Mouse (Mus musculus): ENCODE results near the gene Nfyc. TPM values are rescaled to one million over a fixed set of nuclear protein-coding genes. Genes with fewer than 3 reads are reported as not detected.

The Nfyc gene
- polyA plus RNA-seq, 1 experiment from 2014 or later, result 98.5 TPM

GRCm38 (mm10) chr4:120725516-120726090 lies 105.8 kb downstream of the Nfyc start:
- H3K9ac ChIP-seq (replicated peaks), result no peak overlapping the region
- no peak overlapping the region for H3K27ac ChIP-seq (replicated peaks)
- no peaks in the 10 kb centered on the region for H3K9me3 ChIP-seq
- H3K4me1 ChIP-seq, result no peaks in the 10 kb centered on the region
- no peak overlapping the region for H3K4me3 ChIP-seq
- H3K36me3 ChIP-seq, result no peaks in the 10 kb centered on the region
- WGBS, result 41% methylated on average over 5 of the region's 5 CpGs
- no peak for ATAC-seq (replicated peaks)
- no peaks in the 10 kb centered on the region for H3K27me3 ChIP-seq
- H3K4me2 ChIP-seq (replicated peaks), result no peak overlapping the region

- Histone ChIP-seq H3K9me3 (no peaks in the 10 kb centered on the region), H3K27me3 (peaks cover 12% of the 10 kb centered on the region), H3K36me3 (no peaks in the 10 kb centered on the region), H3K27ac (replicated peaks) (no peak overlapping the region), H3K4me3 (no peak overlapping the region), H3K9ac (replicated peaks) (no peak overlapping the region), H3K4me1 (peaks cover 4% of the 10 kb centered on the region; the same call in 1 of the 2 replicates), H3K4me2 (replicated peaks) (no peak overlapping the region)
- no peak for ATAC-seq (replicated peaks)
- 68% methylated on average over 2 of the region's 2 CpGs for WGBS
Measured at GRCm38 (mm10) chr4:120721574-120721973, 109.8 kb downstream of the Nfyc start.

GRCm38 (mm10) chr4:120719152-120719551 lies 112.2 kb downstream of the Nfyc start:
- Histone ChIP-seq H3K4me2 (replicated peaks) (no peak overlapping the region), H3K9ac (replicated peaks) (no peak overlapping the region), H3K9me3 (no peaks in the 10 kb centered on the region), H3K4me1 (peaks cover 20% of the 10 kb centered on the region), H3K27me3 (peaks cover 14% of the 10 kb centered on the region), H3K36me3 (no peaks in the 10 kb centered on the region), H3K4me3 (no peak overlapping the region), H3K27ac (replicated peaks) (no peak overlapping the region)
- no peak for ATAC-seq (replicated peaks)
- WGBS, result 62% methylated on average over 5 of the region's 5 CpGs

- Histone ChIP-seq H3K9ac (replicated peaks) (no peak overlapping the region), H3K4me1 (peaks cover 24% of the 10 kb centered on the region), H3K9me3 (no peaks in the 10 kb centered on the region), H3K4me2 (replicated peaks) (no peak overlapping the region), H3K4me3 (no peak overlapping the region), H3K36me3 (no peaks in the 10 kb centered on the region), H3K27me3 (peaks cover 14% of the 10 kb centered on the region), H3K27ac (replicated peaks) (no peak overlapping the region)
- no peak for ATAC-seq (replicated peaks)
- 71% methylated on average over 8 of the region's 8 CpGs for WGBS
Measured at GRCm38 (mm10) chr4:120717591-120717990, 113.8 kb downstream of the Nfyc start.

GRCm38 (mm10) chr4:120716765-120717164 lies 114.6 kb downstream of the Nfyc start:
- no peaks in the 10 kb centered on the region for H3K9me3 ChIP-seq
- H3K4me1 ChIP-seq, result peaks cover 24% of the 10 kb centered on the region
- H3K4me2 ChIP-seq (replicated peaks), result peak overlapping the region; percentile 63
- no peaks in the 10 kb centered on the region for H3K36me3 ChIP-seq
- H3K9ac ChIP-seq (replicated peaks), result peak overlapping the region; percentile 26; the same call in 1 of the 2 replicates
- H3K27me3 ChIP-seq, result peaks cover 14% of the 10 kb centered on the region
- no peak overlapping the region for H3K27ac ChIP-seq (replicated peaks)
- 14% methylated on average over 12 of the region's 12 CpGs for WGBS
- no peak for ATAC-seq (replicated peaks)
- H3K4me3 ChIP-seq, result peak overlapping the region; percentile 41

- Histone ChIP-seq H3K4me2 (replicated peaks) (peak overlapping the region; percentile 63), H3K4me3 (peak overlapping the region; percentile 41), H3K27me3 (peaks cover 14% of the 10 kb centered on the region), H3K27ac (replicated peaks) (no peak overlapping the region), H3K9ac (replicated peaks) (peak overlapping the region; percentile 26; the same call in 1 of the 2 replicates), H3K4me1 (peaks cover 24% of the 10 kb centered on the region), H3K9me3 (no peaks in the 10 kb centered on the region), H3K36me3 (no peaks in the 10 kb centered on the region)
- 2% methylated on average over 12 of the region's 12 CpGs for WGBS
- ATAC-seq (replicated peaks), result peak; percentile 85
Measured at GRCm38 (mm10) chr4:120716141-120716571, 115.2 kb downstream of the Nfyc start.

- no peak overlapping the region for H3K4me3 ChIP-seq
- no peak overlapping the region for H3K27ac ChIP-seq (replicated peaks)
- H3K9me3 ChIP-seq, result no peaks in the 10 kb centered on the region
- peaks cover 24% of the 10 kb centered on the region for H3K4me1 ChIP-seq
- H3K27me3 ChIP-seq, result peaks cover 14% of the 10 kb centered on the region
- 82% methylated on average over 6 of the region's 6 CpGs for WGBS
- ATAC-seq (replicated peaks), result no peak
- H3K36me3 ChIP-seq, result no peaks in the 10 kb centered on the region
- no peak overlapping the region for H3K9ac ChIP-seq (replicated peaks)
- H3K4me2 ChIP-seq (replicated peaks), result no peak overlapping the region
Measured at GRCm38 (mm10) chr4:120713856-120714497, 117.4 kb downstream of the Nfyc start.

GRCm38 (mm10) chr4:120713021-120713420 lies 118.4 kb downstream of the Nfyc start:
- no peaks in the 10 kb centered on the region for H3K9me3 ChIP-seq
- ATAC-seq (replicated peaks), result no peak
- peaks cover 14% of the 10 kb centered on the region for H3K27me3 ChIP-seq
- no peak overlapping the region for H3K9ac ChIP-seq (replicated peaks)
- peaks cover 24% of the 10 kb centered on the region for H3K4me1 ChIP-seq
- H3K4me2 ChIP-seq (replicated peaks), result no peak overlapping the region
- H3K36me3 ChIP-seq, result no peaks in the 10 kb centered on the region
- H3K4me3 ChIP-seq, result no peak overlapping the region
- no peak overlapping the region for H3K27ac ChIP-seq (replicated peaks)
- 91% methylated on average over 6 of the region's 6 CpGs for WGBS

- ATAC-seq (replicated peaks), result no peak
- no peaks in the 10 kb centered on the region for H3K9me3 ChIP-seq
- H3K36me3 ChIP-seq, result no peaks in the 10 kb centered on the region
- H3K4me1 ChIP-seq, result peaks cover 24% of the 10 kb centered on the region
- H3K4me2 ChIP-seq (replicated peaks), result no peak overlapping the region
- 68% methylated on average over 12 of the region's 12 CpGs for WGBS
- no peak overlapping the region for H3K27ac ChIP-seq (replicated peaks)
- peaks cover 7% of the 10 kb centered on the region; the same call in 1 of the 2 replicates for H3K27me3 ChIP-seq
- no peak overlapping the region for H3K4me3 ChIP-seq
- H3K9ac ChIP-seq (replicated peaks), result no peak overlapping the region
Measured at GRCm38 (mm10) chr4:120712236-120712635, 119.1 kb downstream of the Nfyc start.

MicroRNAs within 50 kb of the gene (microRNA counts, 519-probe panel; counts per million panel counts)
- microRNA mmu-miR-30e, result 2,640 counts per million, percentile 60 among the panel's probes with 10 or more counts

Small RNAs within 50 kb of the gene (microRNA-seq; reads per million reads assigned to microRNA genes)
- not detected for gene Gm23936
- 51.0 reads per million, percentile 45 among the genes with 10 or more reads in this experiment for gene Mir30c-1
- not detected for gene Mir30e
- not detected for gene Mir30f

Other genes with a start within 250 kb of the Nfyc start
- gene Gm8439, start 242.8 kb downstream of the Nfyc start, polyA plus RNA-seq (2015; fragmentation: Nextera tagmentation; extraction: Ambion mirVana), result not detected in 2 replicates
- 0.41 and 0.64 TPM in 2 replicates for gene Cited4, start 165.0 kb downstream of the Nfyc start, polyA plus RNA-seq (2015; fragmentation: Nextera tagmentation; extraction: Ambion mirVana)
- gene Kcnq4, start 83.0 kb downstream of the Nfyc start, polyA plus RNA-seq (2015; fragmentation: Nextera tagmentation; extraction: Ambion mirVana), result 8.8 TPM in 2 replicates
- gene Rims3, start 23.2 kb upstream of the Nfyc start, polyA plus RNA-seq (2015; fragmentation: Nextera tagmentation; extraction: Ambion mirVana), result 9.3 and 10.7 TPM in 2 replicates
- 43.4 and 46.3 TPM in 2 replicates for gene Exo5, start 93.4 kb upstream of the Nfyc start, polyA plus RNA-seq (2015; fragmentation: Nextera tagmentation; extraction: Ambion mirVana)
- 6.6 and 7.3 TPM in 2 replicates for gene Zfp69, start 120.1 kb upstream of the Nfyc start, polyA plus RNA-seq (2015; fragmentation: Nextera tagmentation; extraction: Ambion mirVana)
- gene Smap2, start 185.7 kb upstream of the Nfyc start, polyA plus RNA-seq (2015; fragmentation: Nextera tagmentation; extraction: Ambion mirVana), result 37.2 and 40.1 TPM in 2 replicates
- gene Col9a2, start 207.8 kb upstream of the Nfyc start, polyA plus RNA-seq (2015; fragmentation: Nextera tagmentation; extraction: Ambion mirVana), result 3.2 and 5.9 TPM in 2 replicates